Mouse (Mus musculus): ENCODE results near the gene 4930486L24Rik. TPM values are rescaled to one million over a fixed set of nuclear protein-coding genes. Genes with fewer than 3 reads are reported as not detected.
"Not testable (repeated sequence)": the region's sequence is repeated elsewhere in the genome, so short reads cannot be mapped to it uniquely, and the experiment has no call there.

4930486L24Rik gene
- not detected in 2 replicates for polyA plus RNA-seq (2011; ENCODE audit: insufficient read length, low read depth, missing spikeins)

DNA sequence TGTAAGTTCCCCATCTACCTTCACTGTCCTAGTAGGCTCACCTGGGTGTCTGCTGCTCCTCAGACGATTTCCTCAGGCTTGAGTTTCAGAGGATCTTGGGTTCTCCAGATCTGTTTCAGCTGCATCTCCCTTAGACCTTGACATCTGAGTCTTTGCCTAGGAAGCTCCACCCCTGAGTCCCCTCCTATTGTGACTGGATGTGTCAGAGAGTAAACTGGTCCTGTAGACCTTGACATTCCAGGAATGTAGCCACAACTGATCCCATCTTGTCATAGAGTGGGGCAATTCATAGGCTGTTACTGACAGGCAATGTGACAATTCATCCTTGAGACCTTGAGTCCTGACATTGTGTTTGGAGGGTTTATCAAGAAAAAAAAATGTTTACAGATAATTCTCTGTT lies at the start of gene 4930486L24Rik:
Gene 4930486L24Rik, minus strand, starts transcription at position 195 of the 400 bp plus-strand sequence.
- TF ChIP-seq POLR2A (IDR thresholded peaks at IDR 0.05; ENCODE audit: low read depth, low read length) (no peak), CTCF (IDR thresholded peaks at IDR 0.05; ENCODE audit: borderline replicate concordance, insufficient read depth, low read length) (no peak)

DNA sequence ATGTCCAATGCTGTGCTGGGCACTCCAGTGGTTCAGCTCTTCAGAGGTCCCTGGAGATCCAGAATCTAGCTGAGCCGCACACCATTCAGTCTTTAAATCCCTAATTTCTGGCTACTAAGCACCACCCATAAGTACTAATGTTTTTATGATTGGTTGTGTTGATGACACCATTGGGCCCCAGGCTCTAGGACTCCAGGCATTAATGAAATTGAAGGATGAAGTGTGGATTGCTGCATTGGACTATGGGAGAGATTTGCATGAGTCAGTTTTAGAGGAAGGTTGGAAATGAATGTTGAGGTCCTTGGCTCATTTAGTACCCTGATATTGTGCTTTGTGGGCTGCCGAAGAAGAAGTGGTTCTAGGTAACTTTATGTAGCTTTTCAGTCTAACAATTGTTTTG lies 40.5 kb upstream of the 4930486L24Rik start, which contains the start of gene Tpbpb:
Gene Tpbpb, minus strand, starts transcription at position 101 of the 400 bp plus-strand sequence.
- not testable (repeated sequence) for H3K27ac ChIP-seq (ENCODE audit: insufficient read depth, low read length); H3K4me1 ChIP-seq (ENCODE audit: control insufficient read depth, insufficient read depth, low read length); H3K4me3 ChIP-seq (ENCODE audit: insufficient read depth, low read length)

More for the DNA sequence above, at the start of gene 4930486L24Rik:
- Histone ChIP-seq H3K27ac (ENCODE audit: insufficient read depth, low read length) (no peak within 1 kb of the TSS), H3K4me3 (ENCODE audit: insufficient read depth, low read length) (no peak within 1 kb of the TSS), H3K4me1 (ENCODE audit: control insufficient read depth, insufficient read depth, low read length) (no peaks in the 10 kb centered on the region)

DNA sequence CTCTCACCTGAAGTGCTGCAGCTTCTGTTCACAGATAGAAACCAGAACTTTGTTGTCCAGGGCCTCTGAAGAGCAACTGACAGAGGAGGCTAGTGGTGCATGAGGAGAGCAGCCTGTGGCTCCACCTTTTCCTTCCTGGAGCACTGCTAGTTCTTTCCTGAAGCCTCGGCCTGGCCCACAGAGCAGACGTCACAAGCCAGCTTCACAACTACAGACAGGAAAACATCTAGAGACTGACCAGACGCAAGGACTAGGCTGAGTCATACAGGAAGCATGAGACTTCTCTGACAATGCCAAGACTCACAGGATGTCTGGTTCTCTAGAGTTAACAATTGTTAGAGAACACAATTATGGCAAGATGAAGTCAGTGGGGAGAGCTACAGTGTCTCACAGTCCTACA lies 33.1 kb upstream of the 4930486L24Rik start, which contains the start of gene Ctla2b:
Gene Ctla2b, minus strand, starts transcription at position 120 of the 400 bp plus-strand sequence.
- TF ChIP-seq CTCF (IDR thresholded peaks at IDR 0.05; ENCODE audit: borderline replicate concordance, insufficient read depth, low read length), result no peak
- no peak for TF ChIP-seq POLR2A (IDR thresholded peaks at IDR 0.05; ENCODE audit: low read depth, low read length)
- Histone ChIP-seq H3K27ac (ENCODE audit: insufficient read depth, low read length) (peak within 1 kb of the TSS; percentile 88), H3K4me1 (ENCODE audit: control insufficient read depth, insufficient read depth, low read length) (peaks cover 2% of the 10 kb centered on the region; the same call in 1 of the 2 replicates), H3K4me3 (ENCODE audit: insufficient read depth, low read length) (no peak within 1 kb of the TSS)

DNA sequence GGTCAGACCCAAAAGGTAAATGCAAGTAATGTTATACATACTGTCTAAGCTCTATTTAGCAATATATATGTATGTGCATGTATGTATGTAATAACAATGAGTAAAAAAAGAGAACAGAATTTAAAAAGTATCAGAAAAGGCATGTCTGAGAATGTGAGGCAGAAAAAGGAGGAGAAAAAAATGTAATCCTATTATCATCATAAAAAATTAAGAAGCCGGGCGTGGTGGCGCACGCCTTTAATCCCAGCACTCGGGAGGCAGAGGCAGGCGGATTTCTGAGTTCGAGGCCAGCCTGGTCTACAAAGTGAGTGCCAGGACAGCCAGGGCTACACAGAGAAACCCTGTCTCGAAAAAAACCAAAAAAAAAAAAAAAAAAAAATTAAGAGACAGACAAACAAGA lies 32.5 kb upstream of the 4930486L24Rik start, which contains the start of gene Gm49392:
Gene Gm49392, minus strand, starts transcription at position 101 of the 400 bp plus-strand sequence.
- H3K27ac ChIP-seq (ENCODE audit: insufficient read depth, low read length), result peak within 1 kb of the TSS; percentile 88
- H3K4me3 ChIP-seq (ENCODE audit: insufficient read depth, low read length); H3K4me1 ChIP-seq (ENCODE audit: control insufficient read depth, insufficient read depth, low read length): not testable (repeated sequence)

DNA sequence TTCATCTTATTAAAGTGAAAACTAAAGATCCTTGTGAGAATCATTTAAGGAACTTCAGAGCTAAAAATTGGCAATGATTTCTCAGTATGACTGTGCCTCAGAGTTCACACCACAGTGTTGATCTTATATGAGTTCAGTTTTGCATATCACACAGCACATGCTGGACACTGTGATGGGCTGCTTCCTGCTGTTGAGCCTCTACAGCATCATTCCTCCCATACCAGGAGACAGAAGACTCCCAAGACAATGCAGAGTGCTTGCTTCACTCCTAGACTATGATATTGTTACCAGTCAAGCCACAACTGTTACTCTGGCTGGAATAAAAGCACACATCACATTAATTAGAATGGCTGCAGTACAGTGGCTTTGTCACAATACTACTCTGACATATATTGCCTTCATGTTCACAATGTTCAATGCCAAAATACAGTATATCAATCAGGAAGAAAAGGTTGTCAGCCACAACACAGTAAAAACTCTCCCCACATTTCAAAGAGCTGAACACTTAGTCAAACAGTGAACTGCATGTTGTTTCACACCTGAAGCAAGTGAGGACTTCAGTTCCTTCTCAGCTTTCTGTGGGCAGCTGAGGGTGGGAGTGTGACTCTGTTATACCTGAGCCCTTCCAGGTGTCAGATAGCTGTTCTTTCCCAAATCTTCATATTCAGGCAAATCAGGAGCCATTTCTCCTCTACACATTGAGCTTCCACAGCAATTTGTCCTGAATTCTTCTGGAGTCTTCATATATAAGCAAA lies 31.3 kb upstream of the 4930486L24Rik start:
- no peak for TF ChIP-seq POLR2A (IDR thresholded peaks at IDR 0.05; ENCODE audit: low read depth, low read length)
- TF ChIP-seq CTCF (IDR thresholded peaks at IDR 0.05; ENCODE audit: borderline replicate concordance, insufficient read depth, low read length), result no peak
- no peak overlapping the region for H3K27ac ChIP-seq (ENCODE audit: insufficient read depth, low read length)
- H3K4me3 ChIP-seq (ENCODE audit: insufficient read depth, low read length), result no peak overlapping the region
- peaks cover 2% of the 10 kb centered on the region; the same call in 1 of the 2 replicates for H3K4me1 ChIP-seq (ENCODE audit: control insufficient read depth, insufficient read depth, low read length)

DNA sequence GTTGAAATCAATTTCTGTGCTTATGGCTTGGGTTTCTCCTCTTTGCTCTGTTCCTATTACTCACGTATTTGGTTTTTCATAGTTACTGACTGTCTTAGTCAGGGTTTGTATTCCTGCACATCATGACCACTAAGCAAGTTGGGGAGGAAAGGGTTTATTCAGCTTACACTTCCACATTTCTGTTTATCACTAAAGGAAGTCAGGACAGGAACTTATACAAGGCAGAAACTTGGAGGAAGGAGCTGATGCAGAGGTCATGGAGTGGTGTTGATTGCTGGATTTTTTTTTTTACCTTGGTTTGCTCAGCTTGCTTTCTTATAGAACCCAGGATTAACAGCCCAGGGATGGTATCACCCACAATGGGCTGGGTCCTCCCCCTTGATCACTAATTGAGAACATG lies 28.0 kb upstream of the 4930486L24Rik start:
- Histone ChIP-seq H3K4me3 (ENCODE audit: insufficient read depth, low read length) (no peak overlapping the region), H3K4me1 (ENCODE audit: control insufficient read depth, insufficient read depth, low read length) (no peaks in the 10 kb centered on the region), H3K27ac (ENCODE audit: insufficient read depth, low read length) (no peak overlapping the region)
- TF ChIP-seq CTCF (IDR thresholded peaks at IDR 0.05; ENCODE audit: borderline replicate concordance, insufficient read depth, low read length), result no peak

DNA sequence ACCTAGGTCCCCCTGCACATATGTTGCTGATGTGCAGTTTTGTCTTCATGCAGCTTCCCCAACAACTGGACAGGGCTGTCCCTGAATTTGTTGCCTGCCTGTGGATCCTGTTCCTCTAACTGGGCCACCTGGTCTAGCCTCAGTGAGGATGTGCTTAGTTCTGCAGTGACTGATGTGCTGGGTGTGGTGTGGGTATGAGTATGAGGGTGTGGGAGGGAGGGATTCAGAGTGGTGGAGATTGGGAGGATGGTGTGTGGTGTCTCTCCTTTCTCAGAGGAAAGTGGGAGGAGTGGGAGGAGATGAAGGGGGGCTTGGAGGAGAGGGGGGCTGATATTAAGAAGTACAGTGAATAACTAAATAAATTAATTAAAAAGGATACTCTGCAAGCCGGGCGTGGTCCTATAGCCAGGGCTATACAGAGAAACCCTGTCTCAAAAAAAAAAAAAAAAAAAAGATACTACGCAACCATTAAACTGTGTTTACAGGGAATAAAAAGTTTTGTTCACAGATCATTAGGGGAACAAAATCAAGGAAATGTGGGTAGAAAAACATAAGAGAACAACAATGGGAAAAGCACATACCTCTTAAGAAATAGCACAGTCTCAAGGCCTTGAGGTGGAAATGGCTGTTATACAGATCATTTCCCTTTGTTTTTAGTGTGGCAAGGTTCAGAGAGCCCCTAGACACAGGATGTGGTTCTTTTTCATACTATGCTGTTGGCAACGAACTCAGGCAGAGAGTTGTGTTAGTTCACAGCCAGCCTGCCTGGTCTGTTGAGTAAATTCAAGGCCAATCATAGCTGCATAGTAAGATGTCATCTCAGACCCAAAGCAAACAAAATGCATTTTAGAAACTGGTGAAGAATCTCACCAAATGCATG lies 15.8 kb downstream of the 4930486L24Rik start:
- Histone ChIP-seq H3K4me1 (ENCODE audit: control insufficient read depth, insufficient read depth, low read length) (no peaks in the 10 kb centered on the region), H3K27ac (ENCODE audit: insufficient read depth, low read length) (no peak overlapping the region), H3K4me3 (ENCODE audit: insufficient read depth, low read length) (no peak overlapping the region)
- no peak for TF ChIP-seq POLR2A (IDR thresholded peaks at IDR 0.05; ENCODE audit: low read depth, low read length)
- no peak for TF ChIP-seq CTCF (IDR thresholded peaks at IDR 0.05; ENCODE audit: borderline replicate concordance, insufficient read depth, low read length)

DNA sequence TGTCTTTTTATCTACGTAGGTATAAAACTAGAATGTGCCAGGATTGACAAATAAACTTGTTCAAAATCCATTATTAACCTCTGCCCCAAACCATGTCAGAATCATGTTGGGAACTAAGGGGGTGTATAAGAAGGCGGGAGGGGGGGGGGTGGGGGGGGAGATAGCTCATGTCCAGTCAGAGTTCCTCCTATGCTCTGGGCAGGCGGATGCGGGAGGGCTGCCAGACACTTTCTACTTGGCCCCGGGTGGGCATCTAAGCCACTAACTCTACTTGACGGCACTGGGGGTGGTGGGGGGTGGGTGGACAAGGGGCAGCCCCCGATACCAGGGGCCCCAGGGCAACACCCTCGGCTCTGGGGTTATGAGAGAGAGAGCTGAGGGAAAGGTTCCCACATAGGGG lies 21.1 kb downstream of the 4930486L24Rik start:
- Histone ChIP-seq H3K4me1 (ENCODE audit: control insufficient read depth, insufficient read depth, low read length) (no peaks in the 10 kb centered on the region), H3K27ac (ENCODE audit: insufficient read depth, low read length) (no peak overlapping the region), H3K4me3 (ENCODE audit: insufficient read depth, low read length) (no peak overlapping the region)
- TF ChIP-seq POLR2A (IDR thresholded peaks at IDR 0.05; ENCODE audit: low read depth, low read length) (no peak), CTCF (IDR thresholded peaks at IDR 0.05; ENCODE audit: borderline replicate concordance, insufficient read depth, low read length) (no peak)

DNA sequence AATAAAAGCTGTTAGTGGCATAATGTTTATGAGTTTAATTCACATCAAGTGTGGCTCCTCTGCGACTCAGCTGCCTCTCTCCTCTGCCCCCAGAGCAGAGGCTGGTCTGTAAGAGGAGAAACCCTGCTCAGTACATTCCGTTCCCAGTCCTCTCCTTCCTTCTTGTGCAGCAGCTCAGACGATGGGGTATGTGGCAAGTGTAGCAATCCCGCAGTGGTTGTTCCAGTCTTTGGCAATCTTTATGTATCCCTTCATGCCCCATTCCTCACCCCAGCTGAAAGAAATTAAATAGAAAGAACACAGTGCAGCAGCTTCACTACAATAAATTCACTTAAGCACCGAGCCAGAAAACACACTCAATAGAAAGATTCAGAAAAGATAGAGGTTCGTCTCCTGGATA lies 21.6 kb downstream of the 4930486L24Rik start:
- Histone ChIP-seq H3K4me1 (ENCODE audit: control insufficient read depth, insufficient read depth, low read length) (no peaks in the 10 kb centered on the region), H3K27ac (ENCODE audit: insufficient read depth, low read length) (no peak overlapping the region), H3K4me3 (ENCODE audit: insufficient read depth, low read length) (no peak overlapping the region)
- TF ChIP-seq CTCF (IDR thresholded peaks at IDR 0.05; ENCODE audit: borderline replicate concordance, insufficient read depth, low read length) (no peak), POLR2A (IDR thresholded peaks at IDR 0.05; ENCODE audit: low read depth, low read length) (no peak)

All from embryonic fibroblast, embryonic 13.5 days (primary cell).